Mouse (Mus musculus) neural tube, embryonic 13.5 days (tissue): Measurements from ENCODE around the gene Wasf3. TPM values are rescaled to one million over a fixed set of nuclear protein-coding genes. Genes with fewer than 3 reads are reported as not detected.
A peak's percentile ranks its signal among the peaks of the same experiment; 100 is the strongest.

Source experiments
- ATAC-seq: fragments of 200-750 bp; cut with Nextera tagmentation; 2 replicates; pipeline ENCODE4 v1.8.0; 2017; ENCODE audit warnings: low read depth, mild to moderate bottlenecking, moderate TSS enrichment, moderate library complexity
- H3K27ac ChIP-seq: fragments of 300-500 bp; sonication (generic); replicated peaks from 2 replicates; pipeline ENCODE4 v1.5.1; 2015; ENCODE audit warnings: moderate library complexity, mild to moderate bottlenecking, inconsistent platforms
- H3K27me3 ChIP-seq: fragments of 300-500 bp; sonication (generic); 2 replicates; pipeline ENCODE4 v1.6.1; 2015; ENCODE audit warnings: mild to moderate bottlenecking, inconsistent platforms
- H3K36me3 ChIP-seq: fragments of 300-500 bp; sonication (generic); 2 replicates; pipeline ENCODE4 v1.6.1; 2015; ENCODE audit warnings: mild to moderate bottlenecking, inconsistent platforms
- H3K4me1 ChIP-seq: fragments of 300-500 bp; sonication (generic); replicated peaks from 2 replicates; pipeline ENCODE4 v1.6.1; 2015; ENCODE audit warnings: inconsistent platforms
- H3K4me2 ChIP-seq: fragments of 300-500 bp; sonication (generic); 2 replicates; pipeline ENCODE4 v1.6.1; 2015; ENCODE audit warnings: inconsistent platforms, mild to moderate bottlenecking, moderate library complexity
- H3K4me3 ChIP-seq: fragments of 300-500 bp; sonication (generic); 2 replicates; pipeline ENCODE4 v1.5.1; 2015; ENCODE audit warnings: mild to moderate bottlenecking, inconsistent platforms
- H3K9ac ChIP-seq: fragments of 300-500 bp; sonication (generic); 2 replicates; pipeline ENCODE4 v1.6.1; 2015; ENCODE audit warnings: moderate library complexity, mild to moderate bottlenecking, inconsistent platforms
- H3K9me3 ChIP-seq: fragments of 300-500 bp; sonication (generic); 2 replicates; pipeline ENCODE4 v1.6.1; 2016; ENCODE audit warnings: inconsistent platforms
- WGBS: fragments of 180-500 bp; shearing (Covaris S2); methylation state at CpG from one replicate; pipeline ENCODE4 v1.1.7; 2015; 5-methylcytosine and 5-hydroxymethylcytosine counted together
- polyA plus RNA-seq: library from polyadenylated mRNA; unstranded; fragments of >200 nt; fragmentation: Nextera tagmentation; extraction: Ambion mirVana; gene quantifications from 2 replicates; pipeline ENCODE4 v1.2.1, GENCODE M21; 2015

Gene Wasf3
- polyA plus RNA-seq, result 14.4 and 14.8 TPM in 2 replicates

- H3K4me3 ChIP-seq, result peak within 1 kb of the TSS; percentile 69
- no peaks in the 10 kb centered on the region for H3K27me3 ChIP-seq
- WGBS, result under 1% methylated on average over 66 of the region's 66 CpGs
- H3K4me2 ChIP-seq, result peak within 1 kb of the TSS; percentile 62
- peak within 1 kb of the TSS; percentile 86 for H3K27ac ChIP-seq
- peaks cover 12% of the 10 kb centered on the region for H3K4me1 ChIP-seq
- H3K9ac ChIP-seq, result peak within 1 kb of the TSS; percentile 80
- ATAC-seq, result peak; percentile 97
- no peaks in the 10 kb centered on the region for H3K9me3 ChIP-seq
- peaks cover 6% of the 10 kb centered on the region; the same call in 1 of the 2 replicates for H3K36me3 ChIP-seq
These were observed at the start of gene Wasf3 for GRCm38 (mm10) chr5:146384935-146385591. Wasf3 (plus strand) TSS chr5:146384985.

- H3K4me1 ChIP-seq, result no peaks in the 10 kb centered on the region
These were observed 46.7 kb upstream of the Wasf3 start for GRCm38 (mm10) chr5:146338064-146338463.

GRCm38 (mm10) chr5:146340037-146340436, 44.7 kb upstream of the Wasf3 start:
- no peak for ATAC-seq
- Histone ChIP-seq H3K4me3 (no peak overlapping the region), H3K27ac (no peak overlapping the region), H3K9ac (no peak overlapping the region), H3K4me2 (no peak overlapping the region), H3K9me3 (no peaks in the 10 kb centered on the region), H3K27me3 (no peaks in the 10 kb centered on the region), H3K36me3 (no peaks in the 10 kb centered on the region), H3K4me1 (no peaks in the 10 kb centered on the region)
- 84% methylated on average over 4 of the region's 4 CpGs for WGBS

More at GRCm38 (mm10) chr5:146338064-146338463, 46.7 kb upstream of the Wasf3 start:
- WGBS, result 63% methylated on average over 9 of the region's 9 CpGs
- H3K27ac ChIP-seq, result no peak overlapping the region
- no peak overlapping the region for H3K4me2 ChIP-seq
- no peaks in the 10 kb centered on the region for H3K9me3 ChIP-seq
- H3K9ac ChIP-seq, result no peak overlapping the region
- no peaks in the 10 kb centered on the region for H3K36me3 ChIP-seq
- no peak for ATAC-seq
- H3K4me3 ChIP-seq, result no peak overlapping the region
- H3K27me3 ChIP-seq, result no peaks in the 10 kb centered on the region

GRCm38 (mm10) chr5:146344911-146345686, 39.7 kb upstream of the Wasf3 start:
- no peak for ATAC-seq
- H3K27ac ChIP-seq, result no peak overlapping the region
- 90% methylated on average over 12 of the region's 12 CpGs for WGBS

DNA sequence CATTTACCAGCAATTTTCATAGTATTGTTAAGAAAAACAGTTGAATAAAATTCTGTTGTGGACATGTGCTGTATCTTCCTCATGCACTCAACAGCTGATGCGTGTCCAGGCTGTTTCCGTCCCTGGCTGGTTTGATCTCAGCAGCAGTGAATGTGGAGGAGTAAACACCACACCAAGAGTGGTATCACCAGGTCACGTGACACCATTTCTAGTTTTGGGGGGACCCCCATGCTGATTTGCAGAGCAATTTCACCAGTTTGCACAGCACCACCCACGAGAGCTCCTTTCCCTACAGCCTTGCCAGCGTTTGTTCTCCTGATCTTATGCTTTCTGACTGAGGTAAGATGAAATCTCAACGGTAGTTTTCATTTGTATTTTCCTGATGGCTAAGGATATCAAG, 37.7 kb upstream of the Wasf3 start:
- Histone ChIP-seq H3K4me1 (no peaks in the 10 kb centered on the region), H3K36me3 (no peaks in the 10 kb centered on the region), H3K9ac (no peak overlapping the region), H3K27ac (no peak overlapping the region), H3K9me3 (no peaks in the 10 kb centered on the region), H3K27me3 (no peaks in the 10 kb centered on the region), H3K4me3 (no peak overlapping the region), H3K4me2 (no peak overlapping the region)
- ATAC-seq, result no peak
- WGBS, result 85% methylated on average over 6 of the region's 6 CpGs

More at GRCm38 (mm10) chr5:146344911-146345686, 39.7 kb upstream of the Wasf3 start:
- no peaks in the 10 kb centered on the region for H3K36me3 ChIP-seq
- no peak overlapping the region for H3K4me3 ChIP-seq
- no peaks in the 10 kb centered on the region for H3K27me3 ChIP-seq
- no peak overlapping the region for H3K9ac ChIP-seq
- no peaks in the 10 kb centered on the region for H3K4me1 ChIP-seq
- no peak overlapping the region for H3K4me2 ChIP-seq
- no peaks in the 10 kb centered on the region for H3K9me3 ChIP-seq

- H3K9me3 ChIP-seq, result no peaks in the 10 kb centered on the region
- 88% methylated on average over 3 of the region's 3 CpGs for WGBS
- no peak for ATAC-seq
- H3K36me3 ChIP-seq, result no peaks in the 10 kb centered on the region
- H3K4me2 ChIP-seq, result no peak overlapping the region
- H3K27ac ChIP-seq, result no peak overlapping the region
- no peaks in the 10 kb centered on the region for H3K4me1 ChIP-seq
- no peak overlapping the region for H3K4me3 ChIP-seq
- no peaks in the 10 kb centered on the region for H3K27me3 ChIP-seq
- no peak overlapping the region for H3K9ac ChIP-seq
These were observed 35.6 kb upstream of the Wasf3 start for GRCm38 (mm10) chr5:146349183-146349582.

- Histone ChIP-seq H3K9me3 (no peaks in the 10 kb centered on the region), H3K27me3 (no peaks in the 10 kb centered on the region), H3K36me3 (no peaks in the 10 kb centered on the region), H3K4me2 (no peak overlapping the region), H3K4me1 (no peaks in the 10 kb centered on the region), H3K27ac (no peak overlapping the region), H3K4me3 (no peak overlapping the region), H3K9ac (no peak overlapping the region)
- 77% methylated on average over 11 of the region's 11 CpGs for WGBS
- no peak for ATAC-seq
These were observed 34.0 kb upstream of the Wasf3 start for GRCm38 (mm10) chr5:146350784-146351183.

DNA sequence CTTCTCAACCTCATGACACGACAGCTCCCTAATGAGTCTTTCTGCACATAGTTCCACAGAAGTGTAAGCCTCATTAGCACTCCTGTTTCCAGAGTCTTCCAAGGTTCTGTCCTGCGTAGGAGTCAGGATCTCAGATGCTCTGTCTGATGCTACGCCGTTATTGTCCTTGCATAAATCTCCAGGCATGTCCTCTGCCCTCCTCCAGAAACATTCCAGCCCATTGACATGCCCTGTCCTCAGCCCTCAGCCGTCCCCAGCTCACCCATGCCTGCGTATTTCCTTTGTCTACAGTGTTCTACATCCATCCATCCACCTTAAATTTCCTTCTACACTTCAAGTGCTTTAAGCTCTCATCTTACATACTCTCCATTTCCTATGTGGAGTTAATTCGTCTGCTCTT, 32.8 kb upstream of the Wasf3 start:
- H3K4me3 ChIP-seq, result no peak overlapping the region
- H3K27ac ChIP-seq, result no peak overlapping the region
- 89% methylated on average over 7 of the region's 7 CpGs for WGBS
- H3K9ac ChIP-seq, result no peak overlapping the region
- no peaks in the 10 kb centered on the region for H3K36me3 ChIP-seq
- ATAC-seq, result no peak
- no peaks in the 10 kb centered on the region for H3K4me1 ChIP-seq
- no peaks in the 10 kb centered on the region for H3K9me3 ChIP-seq
- no peaks in the 10 kb centered on the region for H3K27me3 ChIP-seq
- H3K4me2 ChIP-seq, result no peak overlapping the region

- Histone ChIP-seq H3K27ac (no peak overlapping the region), H3K36me3 (no peaks in the 10 kb centered on the region), H3K4me1 (no peaks in the 10 kb centered on the region), H3K27me3 (no peaks in the 10 kb centered on the region), H3K4me2 (no peak overlapping the region), H3K4me3 (no peak overlapping the region), H3K9me3 (no peaks in the 10 kb centered on the region), H3K9ac (no peak overlapping the region)
- ATAC-seq, result no peak
- WGBS, result 28% methylated on average over 10 of the region's 10 CpGs
These were observed 24.4 kb upstream of the Wasf3 start for GRCm38 (mm10) chr5:146360386-146360785.

- H3K4me2 ChIP-seq, result no peak overlapping the region
- no peak for ATAC-seq
- no peak overlapping the region for H3K9ac ChIP-seq
- WGBS, result 82% methylated on average over 9 of the region's 9 CpGs
- H3K36me3 ChIP-seq, result no peaks in the 10 kb centered on the region
- no peaks in the 10 kb centered on the region for H3K27me3 ChIP-seq
- H3K4me1 ChIP-seq, result no peaks in the 10 kb centered on the region
- no peaks in the 10 kb centered on the region for H3K9me3 ChIP-seq
- H3K27ac ChIP-seq, result no peak overlapping the region
- no peak overlapping the region for H3K4me3 ChIP-seq
These were observed 22.1 kb upstream of the Wasf3 start for GRCm38 (mm10) chr5:146362711-146363110.

DNA sequence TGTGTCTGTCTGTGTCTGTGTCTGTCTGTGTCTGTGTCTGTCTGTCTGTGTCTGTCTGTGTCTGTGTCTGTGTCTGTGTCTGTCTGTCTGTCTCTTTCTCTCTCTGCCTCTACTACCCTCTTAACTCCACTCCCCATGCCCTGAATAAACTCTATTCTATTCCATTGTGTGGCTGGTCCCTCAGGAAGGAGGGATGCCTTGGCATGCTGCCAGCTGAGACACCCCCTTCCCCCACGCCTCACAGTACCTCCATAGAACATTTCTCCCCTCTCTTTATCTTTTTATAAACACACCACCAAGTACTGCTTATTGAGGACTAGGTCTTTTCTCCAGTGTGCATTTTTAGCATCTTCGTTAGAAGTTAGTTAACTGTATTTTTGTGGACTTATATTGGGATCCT, 16.4 kb upstream of the Wasf3 start:
- no peak for ATAC-seq
- 53% methylated on average over 2 of the region's 2 CpGs for WGBS
- H3K4me3 ChIP-seq, result no peak overlapping the region
- H3K27ac ChIP-seq, result no peak overlapping the region
- 0 out of 2 replicates have a peak, but pooled peaks cover 5% of the 10 kb centered on the region for H3K4me1 ChIP-seq
- no peaks in the 10 kb centered on the region for H3K27me3 ChIP-seq
- no peak overlapping the region for H3K9ac ChIP-seq
- H3K4me2 ChIP-seq, result no peak overlapping the region
- no peaks in the 10 kb centered on the region for H3K9me3 ChIP-seq
- no peaks in the 10 kb centered on the region for H3K36me3 ChIP-seq

DNA sequence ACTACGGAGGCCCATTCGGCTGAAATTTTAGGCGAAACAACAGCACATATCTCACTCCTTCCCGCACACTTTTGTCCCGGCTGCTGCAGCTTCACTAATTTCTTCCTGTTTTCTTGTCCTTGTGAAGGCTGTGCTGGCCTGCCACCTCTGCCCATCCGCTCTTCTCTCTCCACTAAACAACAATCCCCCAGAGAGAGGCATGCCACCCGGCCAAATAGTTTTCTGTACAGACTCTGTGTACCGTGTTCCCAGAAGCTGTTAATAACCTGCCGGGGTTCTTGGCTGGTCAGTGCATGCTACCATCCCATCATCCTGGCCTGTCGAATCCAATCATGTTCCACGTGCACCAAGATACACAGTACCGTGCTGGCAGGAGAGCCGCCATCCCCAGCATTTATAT, 15.8 kb upstream of the Wasf3 start:
- Histone ChIP-seq H3K4me3 (no peak overlapping the region), H3K9ac (no peak overlapping the region), H3K4me1 (0 out of 2 replicates have a peak, but pooled peaks cover 5% of the 10 kb centered on the region), H3K4me2 (no peak overlapping the region), H3K9me3 (no peaks in the 10 kb centered on the region), H3K36me3 (no peaks in the 10 kb centered on the region), H3K27me3 (no peaks in the 10 kb centered on the region), H3K27ac (no peak overlapping the region)
- WGBS, result 83% methylated on average over 13 of the region's 13 CpGs
- no peak for ATAC-seq
